ENCODE assay signal across 10 mouse cellular contexts in genomic region chr5:90601469-90601868, GRCm38 (mm10). TPM values are rescaled to one million over a fixed set of nuclear protein-coding genes. Genes with fewer than 3 reads are reported as not detected.
A peak's percentile ranks its signal among the peaks of the same experiment; 100 is the strongest.
DNase-seq lines count a peak whose midpoint lies in the region; ATAC-seq and TF ChIP-seq lines count a peak whose summit lies in the region.
"Had no signal": no experiment of that assay in that cellular context is flagged by ENCODE, and none has a peak within 500 bp of the region (broad histone marks: within the 10 kb centered on the region; RNA-seq: fewer than 3 reads in every experiment).

No protein-coding gene starts in this region.

- H3K36me3 ChIP-seq in heart, embryonic 10.5 days: no peaks in the 10 kb centered on the region
- H3K36me3 ChIP-seq in forebrain, postnatal 0 days (ENCODE audit: insufficient read depth): no peaks in the 10 kb centered on the region
- H3K36me3 ChIP-seq in midbrain, embryonic 16.5 days (ENCODE audit: control insufficient read depth, insufficient read depth, low read length): no peaks in the 10 kb centered on the region
- H3K36me3 ChIP-seq: neural tube, embryonic 12.5 days had no signal

- TF ChIP-seq CTCF in forebrain, postnatal 0 days (IDR thresholded peaks at IDR 0.05; ENCODE audit: low read depth): peak; percentile 77

- intact Hi-C loops in heart, postnatal 10 days (cut with DNase I): loop anchor here (2.0 to 5.0 kb wide), 3 partner anchors 51 to 306 kb away; no protein-coding TSS in a partner anchor

- peak; percentile 53 for ATAC-seq in forebrain, postnatal 0 days
- 0 out of 2 replicates have a peak, but pooled peaks have one; percentile 45 for ATAC-seq in midbrain, embryonic 16.5 days

- 18% methylated on average over 6 of the region's 6 CpGs for whole genome bisulfite sequencing in heart, embryonic 10.5 days
- 22% methylated on average over 6 of the region's 6 CpGs for WGBS in forebrain, postnatal 0 days
- 18% methylated on average over 6 of the region's 6 CpGs for WGBS in midbrain, embryonic 16.5 days

- H3K4me3 ChIP-seq in heart, embryonic 10.5 days: no peak overlapping the region
- no peak overlapping the region for H3K4me3 ChIP-seq in forebrain, postnatal 0 days (ENCODE audit: low read depth, low read length)
- H3K4me3 ChIP-seq in midbrain, embryonic 16.5 days (ENCODE audit: low read depth, low read length): no peak overlapping the region
- H3K4me3 ChIP-seq: neural tube, embryonic 12.5 days had no signal

- H3K9ac ChIP-seq in forebrain, postnatal 0 days: no peak overlapping the region
- H3K9ac ChIP-seq in midbrain, embryonic 16.5 days (ENCODE audit: low read depth, low read length): no peak overlapping the region
- H3K9ac ChIP-seq: neural tube, embryonic 12.5 days had no signal

- H3K4me1 ChIP-seq in heart, embryonic 10.5 days: peaks cover 7% of the 10 kb centered on the region; the same call in 1 of the 2 replicates
- H3K4me1 ChIP-seq in forebrain, postnatal 0 days (ENCODE audit: insufficient read depth): no peaks in the 10 kb centered on the region; the same call in 1 of the 2 replicates
- no peaks in the 10 kb centered on the region for H3K4me1 ChIP-seq in midbrain, embryonic 16.5 days (ENCODE audit: control insufficient read depth, insufficient read depth, low read length)
- H3K4me1 ChIP-seq: neural tube, embryonic 12.5 days had no signal

- no peaks in the 10 kb centered on the region for H3K9me3 ChIP-seq in heart, embryonic 10.5 days
- no peaks in the 10 kb centered on the region for H3K9me3 ChIP-seq in forebrain, postnatal 0 days (ENCODE audit: low read length)
- H3K9me3 ChIP-seq in midbrain, embryonic 16.5 days (replicated peaks; ENCODE audit: control insufficient read depth, low read length, poor library complexity, severe bottlenecking): no peaks in the 10 kb centered on the region
- H3K9me3 ChIP-seq: neural tube, embryonic 12.5 days had no signal

- H3K27ac ChIP-seq in heart, embryonic 10.5 days: no peak overlapping the region
- H3K27ac ChIP-seq in forebrain, postnatal 0 days (ENCODE audit: low read depth, low read length): no peak overlapping the region
- no peak overlapping the region for H3K27ac ChIP-seq in midbrain, embryonic 16.5 days (ENCODE audit: low read length)
- H3K27ac ChIP-seq: neural tube, embryonic 12.5 days had no signal

- DNase-seq in heart, postnatal 10 days: peak; percentile 56 to 74
- no peak for DNase-seq in heart, embryonic 10.5 days (ENCODE audit: low spot score)
- DNase-seq in A20 (ENCODE audit: low read depth, low spot score): peak; percentile 58
- DNase-seq in adipocyte (ENCODE audit: low spot score): peak; percentile 69
- DNase-seq in forebrain, postnatal 0 days: peak; percentile 78
- DNase-seq in layer of hippocampus, adult 9-10 months (ENCODE audit: low spot score): peak; percentile 27
- DNase-seq in c-Kit-positive CD71-positive TER-119-positive erythroid progenitor cells, embryonic 14.5 days (ENCODE audit: low spot score): no peak

- H3K4me2 ChIP-seq in forebrain, postnatal 0 days (ENCODE audit: low read depth): no peak overlapping the region
- H3K4me2 ChIP-seq in midbrain, embryonic 16.5 days (ENCODE audit: low read length): no peak overlapping the region
- H3K4me2 ChIP-seq: neural tube, embryonic 12.5 days had no signal

- H3K27me3 ChIP-seq in heart, embryonic 10.5 days (ENCODE audit: insufficient read depth, poor library complexity, severe bottlenecking): no peaks in the 10 kb centered on the region
- H3K27me3 ChIP-seq in forebrain, postnatal 0 days (ENCODE audit: insufficient read depth, low read length): no peaks in the 10 kb centered on the region
- no peaks in the 10 kb centered on the region for H3K27me3 ChIP-seq in midbrain, embryonic 16.5 days (ENCODE audit: control insufficient read depth, insufficient read depth, low read depth, low read length)
- H3K27me3 ChIP-seq: neural tube, embryonic 12.5 days had no signal

RNA-seq across cellular contexts. Expression of gene Rassf6, which starts 39.0 kb away (rescaled TPM):
- total RNA-seq in heart, postnatal 10 days (2021): under 1 TPM in 1 of 2 experiments, not detected in 1; 0.38 TPM
- 0.54 and 1.8 TPM in 2 replicates for polyA plus RNA-seq in heart, embryonic 10.5 days (2016; fragmentation: Nextera tagmentation; extraction: Ambion mirVana)
- total RNA-seq in forebrain, postnatal 0 days (2014; rRNA removed): 0.76 and 1.5 TPM in 2 replicates
- polyA plus RNA-seq in forebrain, postnatal 0 days (2015; fragmentation: Nextera tagmentation; extraction: Ambion mirVana): 0.68 and 1.2 TPM in 2 replicates
- polyA plus RNA-seq in midbrain, embryonic 16.5 days (2015; fragmentation: Nextera tagmentation; extraction: Ambion mirVana): 2.2 and 2.5 TPM in 2 replicates

RNA-seq across cellular contexts. Expression of gene 5830473C10Rik, which starts 40.6 kb away (rescaled TPM):
- total RNA-seq in heart, postnatal 10 days (2021): not detected
- polyA plus RNA-seq in heart, embryonic 10.5 days (2016; fragmentation: Nextera tagmentation; extraction: Ambion mirVana): 0.09 TPM in 1 of 2 replicates, not detected in the other
- total RNA-seq in forebrain, postnatal 0 days (2014; rRNA removed): 0.10 and 0.69 TPM in 2 replicates
- polyA plus RNA-seq in forebrain, postnatal 0 days (2015; fragmentation: Nextera tagmentation; extraction: Ambion mirVana): 0.28 and 0.29 TPM in 2 replicates
- polyA plus RNA-seq in midbrain, embryonic 16.5 days (2015; fragmentation: Nextera tagmentation; extraction: Ambion mirVana): 0.15 TPM in 1 of 2 replicates, not detected in the other
- total RNA-seq: hematopoietic stem cell, adult 5-6 weeks had no signal
- polyA plus RNA-seq: neural tube, embryonic 12.5 days had no signal

Comparison
In these comparisons a context has a peak if more than half of its experiments do, and no peak if none do; other contexts are left out.
1. DNase-seq: peak in heart, postnatal 10 days (2 of 2), A20 (single experiment), adipocyte (single experiment), forebrain, postnatal 0 days (single experiment) and layer of hippocampus, adult 9-10 months (single experiment); none in heart, embryonic 10.5 days (single experiment) and c-Kit-positive CD71-positive TER-119-positive erythroid progenitor cells, embryonic 14.5 days (single experiment).